Mouse (Mus musculus): ENCODE measurements around the gene Ppa1.

Gene Ppa1

DNA sequence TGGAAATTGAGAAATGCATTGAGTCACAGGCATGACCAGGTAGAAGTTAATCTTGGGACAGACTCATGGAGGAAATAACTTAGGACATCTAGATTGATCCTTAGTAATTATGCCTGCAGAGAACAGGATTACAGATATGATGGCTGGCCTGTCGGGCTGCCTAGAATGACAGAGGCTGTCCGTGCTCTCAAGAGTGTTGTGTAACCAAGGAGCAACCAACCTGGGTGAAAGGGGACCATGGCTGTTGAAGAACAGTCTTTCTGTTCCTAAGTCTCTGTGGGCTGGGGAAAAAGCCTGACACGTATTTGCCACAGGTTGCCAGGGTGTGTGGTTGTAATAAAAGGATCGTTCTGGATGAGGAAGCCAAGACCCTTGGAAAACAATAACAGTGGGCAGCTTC is 8.0 kb upstream of the Ppa1 start:
- no peak for DNase-seq (ENCODE audit: extremely low spot score, low read depth, low spot score)

DNA sequence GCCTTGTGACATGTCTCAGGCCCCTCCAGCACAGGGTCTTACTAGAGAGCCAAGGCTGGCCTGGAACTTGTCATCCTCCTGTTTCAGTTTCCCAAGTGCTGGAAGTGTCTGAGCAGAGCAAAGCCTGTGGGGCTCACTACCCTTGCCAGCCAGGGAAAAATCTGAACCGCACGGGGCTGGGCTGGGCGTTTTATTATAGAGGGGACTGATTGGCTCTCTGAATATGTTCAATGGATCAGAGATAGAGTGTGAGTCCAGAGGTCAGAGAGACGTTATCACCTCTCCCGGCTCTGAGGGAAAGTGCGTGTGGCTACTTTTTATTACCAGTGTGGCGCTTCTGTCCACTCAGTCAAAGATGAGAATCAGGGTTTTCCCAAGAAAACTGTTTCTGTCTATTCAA is 1.8 kb upstream of the Ppa1 start:
- no peak for DNase-seq (ENCODE audit: extremely low spot score, low read depth, low spot score)

DNA sequence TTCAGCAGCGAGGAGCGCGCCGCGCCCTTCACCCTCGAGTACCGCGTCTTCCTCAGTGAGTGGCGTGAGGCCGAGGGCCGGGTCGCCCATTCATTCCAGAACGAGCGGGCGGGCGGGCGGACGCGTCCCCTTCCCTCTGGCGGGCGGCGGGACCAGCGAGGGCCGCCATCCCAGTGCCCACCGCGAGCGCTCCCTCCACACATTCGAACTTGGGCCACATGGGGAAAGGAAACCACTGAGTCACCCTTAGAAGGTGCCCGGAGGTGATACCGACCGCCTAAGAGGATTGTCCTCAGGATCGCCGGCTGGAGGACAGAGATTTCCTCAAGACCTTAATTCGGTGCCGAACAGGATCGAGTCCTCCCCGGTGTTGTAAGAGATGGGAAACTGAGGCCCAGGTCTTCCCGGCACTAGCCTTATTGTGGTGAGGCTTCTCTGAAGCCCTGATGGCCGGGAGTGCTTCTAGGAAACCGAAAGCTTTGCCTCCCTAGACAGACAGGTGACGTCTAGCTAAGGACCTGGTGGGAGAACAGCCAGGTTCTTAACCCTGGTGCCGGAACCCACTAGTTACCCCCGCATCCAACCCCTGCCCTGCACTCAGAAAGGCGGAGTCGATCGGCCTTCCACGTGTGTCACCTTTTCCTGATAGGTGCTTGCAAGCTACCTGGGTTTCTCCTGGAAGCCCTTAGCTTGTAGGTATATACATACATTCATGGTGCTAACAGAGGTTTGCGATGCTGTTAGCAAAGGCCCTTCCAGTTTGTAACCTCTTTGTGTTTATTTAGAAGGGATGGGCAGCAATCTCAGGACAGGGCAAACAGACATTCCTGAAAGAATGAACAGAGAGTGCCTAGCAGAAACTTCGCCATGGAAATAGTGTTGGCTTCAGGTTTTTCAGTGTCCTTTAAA is 639 bp downstream of the Ppa1 start:
- no peak for DNase-seq (ENCODE audit: extremely low spot score, low read depth, low spot score)

DNA sequence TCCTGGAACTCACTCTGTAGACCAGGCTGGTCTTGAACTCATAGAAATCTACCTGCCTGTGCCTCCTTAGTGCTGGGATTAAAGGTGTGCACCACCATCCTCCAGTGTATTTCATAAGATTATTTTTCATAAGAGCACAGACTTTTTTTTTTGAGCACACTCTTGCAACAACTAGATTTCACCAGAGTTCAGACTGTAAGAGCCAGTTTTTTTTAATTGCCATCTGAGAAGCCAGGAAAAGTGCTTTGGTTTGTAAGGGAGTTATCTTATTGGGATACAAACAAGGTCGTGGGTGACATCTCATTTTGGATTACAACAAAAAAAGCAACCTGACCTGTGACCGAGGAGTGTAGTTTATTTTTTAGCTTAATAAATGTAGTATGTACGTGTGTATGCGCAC is 5.8 kb downstream of the Ppa1 start:
- no peak for DNase-seq (ENCODE audit: extremely low spot score, low read depth, low spot score)

DNA sequence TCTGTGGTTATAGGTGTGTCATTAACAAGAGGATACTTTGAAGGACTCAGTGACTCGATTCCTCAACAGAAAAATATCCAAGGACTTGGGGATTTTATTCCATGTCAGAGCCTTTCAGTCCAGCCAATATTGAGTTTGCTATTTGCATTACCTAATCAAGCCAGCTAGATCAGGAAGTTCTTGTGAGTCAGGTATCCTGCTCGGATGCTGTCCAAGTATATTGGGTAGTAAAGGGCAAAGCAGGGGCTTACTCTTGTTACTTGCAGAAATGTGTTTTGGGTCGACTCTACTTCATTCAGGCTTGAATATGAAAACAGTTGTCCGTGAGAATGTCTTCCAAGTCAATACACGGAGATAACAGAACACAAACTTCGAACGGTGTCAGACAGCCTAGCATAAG is 6.3 kb downstream of the Ppa1 start:
- no peak for DNase-seq (ENCODE audit: extremely low spot score, low read depth, low spot score)

DNA sequence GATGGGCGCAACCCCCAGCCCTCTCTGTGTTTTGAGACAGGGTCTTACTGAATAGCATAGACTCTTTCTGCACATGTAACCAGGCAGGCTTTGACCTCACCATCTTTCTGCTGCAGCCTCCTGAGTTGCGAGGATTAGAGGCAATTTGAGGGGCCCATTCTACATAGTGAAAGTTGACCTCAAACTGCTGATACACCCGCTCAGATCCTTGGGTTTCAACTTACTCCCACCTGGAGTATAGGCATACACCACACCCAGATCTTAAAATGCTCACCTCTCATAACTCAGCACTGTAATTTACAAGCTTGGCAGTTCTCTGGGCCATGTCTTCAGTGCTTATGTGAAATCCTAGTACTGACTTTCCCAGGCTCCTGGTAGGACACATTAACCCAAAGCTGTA is 6.8 kb downstream of the Ppa1 start:
- DNase-seq (ENCODE audit: extremely low spot score, low read depth, low spot score) = no peak

DNA sequence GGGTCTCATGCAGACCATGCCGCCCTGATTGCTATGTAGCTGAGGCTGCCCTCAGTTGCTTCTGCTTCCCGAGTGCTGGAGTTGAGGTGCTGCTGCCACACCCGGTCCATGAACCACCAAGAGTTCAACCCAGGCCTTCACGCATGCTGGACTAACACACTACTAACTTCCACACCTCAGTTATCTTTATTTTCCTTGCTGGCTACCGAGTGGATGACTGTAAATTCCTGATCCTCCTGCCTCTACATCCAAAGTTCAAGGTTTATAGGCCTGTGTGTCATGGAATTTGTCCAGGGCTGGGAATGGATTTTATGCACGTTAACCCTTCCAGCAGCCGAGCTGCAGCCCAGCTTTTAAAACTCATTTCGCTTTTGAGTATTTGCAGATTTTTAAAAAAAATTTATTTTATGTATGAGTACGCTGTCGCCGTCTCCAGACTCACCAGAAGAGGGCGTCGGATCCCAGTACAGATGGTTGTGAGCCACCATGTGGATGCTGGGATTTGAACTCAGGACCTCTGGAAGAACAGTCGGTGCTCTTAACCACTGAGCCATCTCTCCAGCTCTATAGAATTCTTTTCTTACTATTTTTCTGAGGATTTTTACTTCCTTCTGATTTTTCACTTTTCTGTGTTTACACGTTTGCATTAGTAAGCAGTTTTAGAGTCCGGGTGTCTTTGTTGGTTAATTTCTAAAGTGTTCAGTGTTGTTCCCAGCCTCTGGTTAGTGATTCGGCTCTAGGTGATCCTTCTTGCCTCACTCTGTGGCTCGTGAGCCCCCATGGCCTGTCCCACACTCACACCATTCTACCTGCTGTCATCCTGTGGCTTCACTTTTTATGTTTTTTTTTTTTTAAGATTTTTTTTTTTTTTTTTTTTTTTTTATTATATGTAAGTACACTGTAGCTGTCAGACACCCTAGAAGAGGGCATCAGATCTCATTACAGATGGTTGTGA is 8.9 kb downstream of the Ppa1 start:
- DNase-seq (ENCODE audit: extremely low spot score, low read depth, low spot score) = no peak

DNA sequence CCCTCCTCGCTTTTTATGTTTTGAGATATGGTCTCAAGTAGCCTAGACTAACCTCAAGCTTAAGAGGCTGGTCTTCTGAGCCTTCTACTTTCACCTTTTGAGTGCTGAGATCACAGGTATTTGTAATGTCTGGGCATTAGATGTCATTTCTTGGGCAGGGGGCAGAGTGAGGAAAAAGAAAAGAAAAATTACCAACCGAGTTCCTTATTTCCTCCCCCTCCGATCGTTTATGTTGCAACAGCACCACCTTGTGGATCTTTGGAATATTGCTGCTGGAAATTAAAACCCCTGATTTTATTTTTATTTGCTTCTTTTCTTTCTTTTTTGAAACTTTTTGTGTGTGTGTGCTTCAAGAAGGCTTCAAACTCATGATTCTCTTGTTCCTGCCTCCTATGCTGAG is 9.6 kb downstream of the Ppa1 start:
- no peak for DNase-seq (ENCODE audit: extremely low spot score, low read depth, low spot score)

DNA sequence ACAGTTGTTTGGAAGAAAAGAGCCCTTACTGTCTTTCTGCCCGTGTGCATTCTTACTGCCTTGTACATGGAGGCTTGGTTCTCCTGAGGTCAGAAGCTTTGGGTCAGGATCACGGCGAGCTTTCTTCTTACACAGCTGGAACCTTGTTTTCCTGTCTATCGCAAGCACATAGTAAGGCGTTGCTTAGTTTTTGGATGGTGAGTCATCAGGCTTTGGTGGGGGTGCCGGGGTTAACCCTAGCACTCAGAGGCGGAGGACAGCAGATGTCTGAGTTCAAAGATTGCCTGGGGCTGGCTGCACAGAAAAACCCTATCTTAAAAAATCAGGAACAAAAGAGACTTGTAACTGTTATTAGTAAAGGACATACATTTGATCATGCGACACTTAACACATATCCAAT is 13.5 kb downstream of the Ppa1 start:
- no peak for DNase-seq (ENCODE audit: extremely low spot score, low read depth, low spot score)

DNA sequence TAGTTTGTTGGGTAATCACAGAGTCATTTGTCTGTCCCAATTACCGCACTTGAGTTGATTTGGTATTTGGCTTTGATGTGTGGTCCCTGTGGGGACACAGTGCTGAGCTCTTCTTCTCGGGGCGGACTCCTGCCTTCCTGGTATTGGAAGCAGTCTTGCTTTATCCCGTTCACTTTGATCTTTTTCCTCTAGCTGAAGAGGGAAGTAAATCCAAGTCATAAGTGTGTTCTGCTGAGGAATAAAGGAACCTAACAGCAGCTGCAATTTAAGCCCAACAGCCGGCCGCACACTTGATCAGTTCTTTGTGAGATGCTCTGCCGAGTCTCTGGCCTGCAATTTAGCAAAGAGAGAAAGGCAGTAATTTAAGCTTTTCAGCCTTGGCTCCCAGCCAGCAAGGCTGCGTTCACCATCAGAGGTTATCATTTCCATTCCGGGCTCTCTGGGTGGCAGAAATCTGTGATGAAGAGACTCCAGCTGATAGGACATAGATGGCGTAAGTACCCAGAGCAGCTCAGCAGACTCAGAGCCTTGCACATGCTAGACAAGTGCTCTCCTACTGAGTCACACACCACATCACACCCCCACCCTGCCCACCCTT is 14.1 kb downstream of the Ppa1 start:
- DNase-seq (ENCODE audit: extremely low spot score, low read depth, low spot score) = no peak

DNA sequence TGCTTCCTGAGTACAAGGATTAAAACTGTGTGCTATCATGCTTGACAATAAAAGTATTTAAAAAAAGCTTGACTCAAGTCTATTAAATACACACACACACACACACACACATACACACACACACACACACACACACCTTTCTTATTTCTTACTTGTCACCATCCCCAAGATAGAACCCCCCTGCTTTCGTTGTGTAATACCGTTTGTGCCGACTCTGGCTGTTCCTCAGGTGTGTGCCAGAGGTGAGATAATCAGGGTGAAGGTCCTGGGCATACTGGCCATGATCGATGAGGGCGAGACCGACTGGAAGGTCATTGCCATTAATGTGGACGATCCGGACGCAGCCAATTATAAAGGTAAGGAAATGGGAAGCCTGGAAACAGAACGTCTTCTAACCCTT is 16.8 kb downstream of the Ppa1 start:
- DNase-seq (ENCODE audit: extremely low spot score, low read depth, low spot score) = no peak

DNA sequence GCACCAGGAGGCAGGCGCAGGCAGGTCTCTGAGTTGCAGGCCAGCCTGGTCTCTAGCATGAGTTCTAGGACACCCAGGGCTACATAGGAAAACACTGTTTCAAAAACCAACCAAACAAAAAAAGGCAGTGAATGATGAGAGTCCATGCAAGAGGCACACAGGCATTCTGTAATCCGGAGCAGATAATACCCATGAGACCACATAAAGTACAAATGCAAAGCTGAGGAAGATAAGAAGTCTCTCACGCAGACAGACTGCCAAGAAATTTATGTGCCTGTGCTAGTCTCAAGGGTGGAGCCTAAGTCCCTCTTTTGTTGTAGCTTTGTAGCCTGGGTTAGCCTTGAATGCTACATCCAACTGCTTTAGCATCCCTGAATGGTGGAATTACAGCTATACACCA is 17.3 kb downstream of the Ppa1 start:
- no peak for DNase-seq (ENCODE audit: extremely low spot score, low read depth, low spot score)

DNA sequence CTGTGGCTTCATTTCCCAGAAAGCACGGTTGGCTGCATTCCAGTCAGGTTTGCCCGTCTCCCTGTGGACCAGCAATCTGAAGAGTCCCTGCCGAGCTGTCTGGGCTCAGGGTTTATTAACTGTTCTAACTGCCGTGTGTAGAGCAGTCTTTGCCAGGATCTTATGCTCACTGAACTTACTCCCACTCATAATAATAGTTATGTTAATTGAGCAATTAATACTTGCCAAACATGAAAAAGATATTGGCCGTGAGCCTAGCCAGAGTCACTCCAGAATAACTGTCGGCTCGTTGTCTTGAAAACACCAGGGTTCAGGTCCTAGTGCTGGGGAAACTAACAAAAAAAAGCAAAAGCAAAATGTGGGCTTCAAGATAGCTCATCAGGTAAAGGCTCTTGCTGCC is 20.9 kb downstream of the Ppa1 start:
- DNase-seq (ENCODE audit: extremely low spot score, low read depth, low spot score) = no peak

DNA sequence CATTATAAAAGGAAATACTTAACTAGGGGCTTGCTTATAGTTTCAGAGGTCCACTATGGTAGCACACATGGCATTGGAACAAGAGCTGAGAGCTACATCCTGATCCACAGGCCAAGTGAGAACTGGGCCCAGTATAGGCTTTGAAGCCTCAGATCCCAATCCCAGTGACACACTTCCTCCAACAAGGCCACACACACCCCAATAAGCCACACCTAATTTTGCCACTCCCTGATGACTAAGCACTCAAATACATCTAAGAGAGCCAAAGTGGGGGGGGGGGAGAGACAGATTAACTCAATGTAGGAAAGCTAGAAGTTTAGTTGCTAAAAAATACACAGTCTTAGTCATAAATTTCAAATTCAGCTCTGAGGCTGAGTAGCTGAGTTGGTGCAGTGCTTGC is 21.5 kb downstream of the Ppa1 start:
- DNase-seq (ENCODE audit: extremely low spot score, low read depth, low spot score) = no peak

DNA sequence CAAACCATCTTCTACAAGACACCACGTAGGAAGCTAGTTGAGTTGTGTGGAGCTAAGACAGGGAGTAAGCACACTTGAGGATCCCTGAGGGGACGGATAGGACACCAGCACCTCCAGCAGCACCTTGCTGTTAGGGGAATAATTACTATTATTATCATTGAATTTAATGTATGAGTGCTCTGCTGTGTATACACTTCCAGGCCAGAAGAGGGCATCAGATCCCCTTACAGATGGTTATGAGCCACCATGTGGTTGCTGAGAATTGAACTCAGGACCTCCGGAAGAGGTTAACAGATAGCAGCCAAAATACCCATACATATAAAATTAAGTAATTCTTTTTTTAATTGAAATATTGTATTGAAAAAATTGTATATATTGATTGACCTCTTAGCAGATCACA is 22.4 kb downstream of the Ppa1 start:
- no peak for DNase-seq (ENCODE audit: extremely low spot score, low read depth, low spot score)

DNA sequence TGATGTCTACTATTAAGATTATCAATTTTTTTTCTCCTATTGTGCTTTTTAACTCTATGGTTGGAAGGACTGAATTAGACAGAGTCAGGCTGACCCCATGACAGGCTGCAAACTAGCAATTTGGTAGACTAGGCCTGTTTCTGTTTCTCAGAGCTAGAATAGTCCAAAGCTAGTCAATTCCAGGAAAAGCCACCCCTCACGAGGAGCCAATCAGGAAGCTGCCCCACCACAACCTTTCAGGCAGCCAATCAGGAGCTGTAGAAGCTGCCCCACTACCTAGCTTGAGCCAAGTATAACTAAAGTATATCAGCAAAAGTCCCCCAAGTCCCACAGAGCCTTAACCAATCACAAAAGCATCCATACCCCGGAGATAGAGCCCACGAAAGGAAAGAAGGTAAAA is 27.6 kb downstream of the Ppa1 start:
- no peak for DNase-seq (ENCODE audit: extremely low spot score, low read depth, low spot score)

DNA sequence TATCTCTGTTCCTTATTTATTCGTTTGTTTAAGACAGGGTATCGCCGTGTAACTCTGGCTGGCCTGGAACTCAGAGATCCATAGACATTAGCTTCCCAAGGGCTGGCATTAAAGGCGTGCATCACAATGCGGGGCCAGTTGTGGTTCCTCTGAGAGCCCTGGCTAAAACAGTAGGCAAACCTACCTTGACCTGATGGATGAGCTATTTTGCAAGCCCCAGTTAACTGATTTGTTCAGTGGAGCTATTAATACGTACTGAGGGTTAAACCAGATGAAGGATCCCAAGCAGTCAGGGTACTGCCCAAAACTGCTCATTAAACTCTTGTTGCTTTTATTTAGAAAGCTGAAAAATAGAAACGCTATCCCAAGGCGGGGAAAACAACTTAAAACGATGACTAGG is 31.2 kb downstream of the Ppa1 start:
- no peak for DNase-seq (ENCODE audit: extremely low spot score, low read depth, low spot score)

DNA sequence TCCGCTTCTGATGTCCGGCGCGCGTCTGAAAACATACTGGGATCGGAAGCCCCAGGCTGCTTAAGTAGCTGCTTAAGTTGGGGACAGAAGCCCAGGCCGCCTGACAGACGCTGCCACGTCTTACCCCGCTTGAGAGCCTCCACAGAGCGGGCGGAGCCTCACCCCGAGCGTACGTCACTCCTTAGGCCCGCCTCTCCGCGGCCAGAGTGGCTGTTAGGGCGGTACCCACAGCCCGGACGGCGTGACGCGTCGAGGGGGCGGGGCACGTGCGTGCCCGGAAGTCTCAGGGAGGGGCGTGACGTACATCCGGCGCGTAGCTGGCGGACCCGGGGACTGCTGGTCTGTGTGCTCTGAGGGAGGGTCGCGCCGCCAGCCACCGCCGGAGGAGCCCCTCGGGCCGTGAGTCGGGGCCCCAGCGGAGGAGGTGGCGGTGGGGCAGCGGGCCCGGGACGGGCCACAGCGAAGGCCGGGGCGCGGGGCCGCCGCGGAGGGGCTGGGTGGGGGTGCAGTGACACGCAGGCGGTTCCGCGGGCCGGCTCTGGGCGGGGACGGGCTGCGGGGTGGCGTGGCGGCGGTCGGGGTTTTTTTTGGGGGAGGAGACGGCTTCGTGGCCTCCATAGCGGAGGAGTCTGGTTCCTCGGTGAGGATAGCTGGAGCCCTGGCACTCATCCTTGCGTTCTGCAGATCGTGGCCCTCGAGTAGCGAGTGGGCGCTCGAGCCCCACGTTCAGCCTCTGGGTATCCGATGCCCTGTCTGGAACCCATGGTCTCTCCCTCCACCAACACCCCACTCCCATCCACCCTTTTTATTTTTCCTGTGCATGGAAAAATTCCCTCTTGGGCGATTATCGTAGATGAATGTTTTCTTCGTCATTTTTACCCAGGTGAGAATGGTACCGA is 31.9 kb downstream of the Ppa1 start, which contains the start of gene Sar1a:
Gene Sar1a, plus strand, starts transcription at position 285 of the 899 bp plus-strand sequence.
- DNase-seq (ENCODE audit: extremely low spot score, low read depth, low spot score) = peak; percentile 83

DNA sequence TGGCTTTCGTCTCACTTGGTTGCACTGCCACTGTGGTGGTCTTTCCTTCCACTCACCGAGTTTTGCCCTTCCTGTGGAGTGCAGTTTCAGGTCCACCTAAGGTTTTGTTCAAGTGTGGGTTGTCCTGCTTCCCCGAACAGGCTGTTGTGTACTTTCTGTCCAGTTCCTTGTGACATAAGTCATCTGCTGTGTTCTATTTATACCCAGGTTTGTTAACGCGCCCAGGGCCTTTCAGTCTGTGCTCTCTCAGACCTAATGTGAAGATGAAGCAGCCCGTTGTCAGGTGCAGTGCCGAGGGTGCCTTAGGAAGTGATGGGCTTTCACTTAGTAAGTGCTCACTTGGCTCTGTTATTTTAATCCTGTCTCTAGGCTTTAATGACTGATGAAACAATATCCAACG is 41.1 kb downstream of the Ppa1 start:
- DNase-seq (ENCODE audit: extremely low spot score, low read depth, low spot score) = no peak

DNA sequence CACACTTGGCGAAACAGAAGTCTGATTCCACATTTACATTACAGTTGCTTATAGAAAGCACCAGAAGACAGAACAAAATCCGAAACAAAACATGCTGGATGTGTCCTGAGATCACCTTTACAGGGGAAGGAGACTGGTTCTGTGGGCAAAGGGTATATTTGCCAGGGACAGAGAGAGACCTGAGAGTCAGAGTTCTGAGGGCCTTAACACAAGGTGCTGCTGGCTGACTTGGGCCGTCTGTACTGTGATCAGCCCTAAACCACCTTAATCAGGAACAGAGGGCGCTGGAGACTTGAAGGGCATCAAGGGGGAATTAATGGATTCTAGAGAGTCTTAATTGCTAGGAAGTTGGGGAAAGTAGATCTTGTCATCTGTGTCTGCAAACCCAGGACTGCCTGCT is 45.2 kb downstream of the Ppa1 start:
- DNase-seq (ENCODE audit: extremely low spot score, low read depth, low spot score) = no peak
